Mouse (Mus musculus) liver, embryonic 14.5 days (tissue): ENCODE measurements around the gene Jmjd7. TPM values are rescaled to one million over a fixed set of nuclear protein-coding genes. Genes with fewer than 3 reads are reported as not detected.

Experiments
- ATAC-seq: fragments of 200-750 bp; cut with Nextera tagmentation; 2 replicates; pipeline ENCODE4 v1.8.0; 2017; ENCODE audit warnings: moderate number of reproducible peaks, mild to moderate bottlenecking, moderate library complexity; ENCODE audit not compliant: insufficient read depth
- DNase-seq, 3 experiments: peaks; one replicate each; pipeline ENCODE4 v3.0.0-alpha.2; 2012 to 2013; ENCODE audit warnings: low read depth in 3 of 3, low spot score in 3 of 3
- H3K27ac ChIP-seq: fragments of 300-500 bp; sonication (generic); 2 replicates; pipeline ENCODE4 v1.5.1; 2014; ENCODE audit warnings: moderate library complexity, mild to moderate bottlenecking, control low read depth, inconsistent platforms
- H3K27me3 ChIP-seq: fragments of 300-500 bp; sonication (generic); 2 replicates; pipeline ENCODE4 v1.6.1; 2014; ENCODE audit warnings: mild to moderate bottlenecking, low read length, moderate library complexity; ENCODE audit not compliant: control insufficient read depth, insufficient read depth
- H3K36me3 ChIP-seq: fragments of 300-500 bp; sonication (generic); replicated peaks from 2 replicates; pipeline ENCODE4 v1.6.1; 2014; ENCODE audit warnings: low read depth; ENCODE audit not compliant: control insufficient read depth, insufficient read depth
- H3K4me1 ChIP-seq, 2 experiments: fragments of 200-500 bp in 1 of 2; fragments of 300-500 bp in 1 of 2; sonication (generic) in 1 of 2; replicated peaks; 2 replicates each; pipeline ENCODE4 v1.6.1; 2012 to 2014; ENCODE audit warnings: antibody characterized with exemption in 1 of 2, inconsistent platforms in 1 of 2, low read length in 1 of 2; ENCODE audit not compliant: control insufficient read depth in 2 of 2, insufficient read depth in 2 of 2
- H3K4me2 ChIP-seq: fragments of 300-500 bp; sonication (generic); 2 replicates; pipeline ENCODE4 v1.6.1; 2014; ENCODE audit warnings: low read depth, mild to moderate bottlenecking, control low read depth, moderate library complexity
- H3K4me3 ChIP-seq, 2 experiments: fragments of 200-500 bp in 1 of 2; fragments of 300-500 bp in 1 of 2; sonication (generic) in 1 of 2; 2 replicates each; pipeline ENCODE4 v1.5.1; 2012 to 2014; ENCODE audit warnings: low read depth in 2 of 2, low read length in 2 of 2, mild to moderate bottlenecking in 2 of 2, control low read depth in 1 of 2, inconsistent platforms in 1 of 2, moderate library complexity in 1 of 2; ENCODE audit not compliant: insufficient read depth in 1 of 2
- H3K9ac ChIP-seq: fragments of 300-500 bp; sonication (generic); replicated peaks from 2 replicates; pipeline ENCODE4 v1.6.1; 2014; ENCODE audit warnings: mild to moderate bottlenecking, control low read depth, moderate library complexity
- H3K9me3 ChIP-seq: fragments of 300-500 bp; sonication (generic); 2 replicates; pipeline ENCODE4 v1.6.1; 2016; ENCODE audit warnings: low read length, mixed read lengths; ENCODE audit not compliant: control insufficient read depth
- CTCF ChIP-seq: IDR thresholded peaks from 2 replicates; pipeline ENCODE4 v1.5.1; 2016; ENCODE audit warnings: antibody characterized with exemption, low read depth, control low read depth
- EP300 ChIP-seq: IDR thresholded peaks from 2 replicates; pipeline ENCODE4 v1.6.1; 2016; ENCODE audit warnings: antibody characterized with exemption, low read depth
- WGBS: fragments of 180-500 bp; shearing (Covaris S2); extraction: QIAGEN DNeasy Blood & Tissue Kit; methylation state at CpG from one replicate; pipeline ENCODE4 v1.1.7; 2014; ENCODE audit not compliant: insufficient replicate concordance; 5-methylcytosine and 5-hydroxymethylcytosine counted together
- polyA plus RNA-seq, 2 experiments: library from polyadenylated mRNA; depleted of rRNA in 1 of 2; stranded (reverse) in 1 of 2; unstranded in 1 of 2; fragments of >200 nt; fragmentation: Nextera tagmentation in 1 of 2; extraction: Ambion mirVana in 1 of 2; gene quantifications; 2 replicates each; pipeline versions ENCODE4 v1.2.1 to v1.2.3; 2012 to 2014

Gene Jmjd7
- polyA plus RNA-seq (2012; rRNA removed) (4.7 and 4.9 TPM in 2 replicates), polyA plus RNA-seq (2014; fragmentation: Nextera tagmentation; extraction: Ambion mirVana) (5.0 and 6.9 TPM in 2 replicates)

- peak within 1 kb of the TSS; percentile 79 to 89 for H3K4me3 ChIP-seq
- peak; percentile 88 for ATAC-seq
- 4% methylated on average over 50 of the region's 50 CpGs for WGBS
- H3K36me3 ChIP-seq, result no peaks in the 10 kb centered on the region
- peak; percentile 86 to 90 (median 88) for DNase-seq
- peaks cover 0 to 21% of the 10 kb centered on the region in 2 experiments for H3K4me1 ChIP-seq
- H3K27ac ChIP-seq, result peak within 1 kb of the TSS; percentile 64
- peak within 1 kb of the TSS; percentile 96 for H3K4me2 ChIP-seq
- peak within 1 kb of the TSS; percentile 84 for H3K9ac ChIP-seq
- H3K9me3 ChIP-seq, result no peaks in the 10 kb centered on the region
- TF ChIP-seq EP300 (no peak), CTCF (peak; percentile 31)
- no peaks in the 10 kb centered on the region for H3K27me3 ChIP-seq
Measured at GRCm38 (mm10) chr2:120026984-120027949, at the start of gene Jmjd7, which contains the start of gene Gm28042. Gene Jmjd7, plus strand, starts transcription at chr2:120027483. Gene Gm28042, plus strand, starts transcription at chr2:120027493.

GRCm38 (mm10) chr2:119980343-119980986 is 46.8 kb upstream of the Jmjd7 start:
- TF ChIP-seq CTCF, result no peak
- no peak for TF ChIP-seq EP300
- H3K36me3 ChIP-seq, result no peaks in the 10 kb centered on the region
- H3K27ac ChIP-seq, result no peak overlapping the region
- no peaks in the 10 kb centered on the region for H3K27me3 ChIP-seq
- no peak overlapping the region for H3K9ac ChIP-seq
- DNase-seq, result no peak
- no peak overlapping the region for H3K4me2 ChIP-seq
- WGBS, result 74% methylated on average over 7 of the region's 7 CpGs
- H3K9me3 ChIP-seq, result no peaks in the 10 kb centered on the region
- no peak overlapping the region for H3K4me3 ChIP-seq
- no peak for ATAC-seq
- H3K4me1 ChIP-seq, result no peaks in the 10 kb centered on the region

- no peak overlapping the region for H3K4me3 ChIP-seq
- no peak overlapping the region for H3K27ac ChIP-seq
- no peaks in the 10 kb centered on the region; a peak in 1 of 4 replicates for H3K4me1 ChIP-seq
- H3K27me3 ChIP-seq, result no peaks in the 10 kb centered on the region
- WGBS, result 66% methylated on average over 2 of the region's 2 CpGs
- no peaks in the 10 kb centered on the region for H3K9me3 ChIP-seq
- no peak overlapping the region for H3K4me2 ChIP-seq
- no peak overlapping the region for H3K9ac ChIP-seq
- ATAC-seq (no peak), DNase-seq (no peak)
- no peaks in the 10 kb centered on the region for H3K36me3 ChIP-seq
- TF ChIP-seq CTCF, result no peak
- TF ChIP-seq EP300, result no peak
Measured at GRCm38 (mm10) chr2:119981631-119982030, 45.7 kb upstream of the Jmjd7 start.

GRCm38 (mm10) chr2:119985871-119986270 is 41.4 kb upstream of the Jmjd7 start:
- no peak for TF ChIP-seq CTCF
- TF ChIP-seq EP300, result no peak
- no peak for ATAC-seq
- no peaks in the 10 kb centered on the region for H3K27me3 ChIP-seq
- H3K4me2 ChIP-seq, result no peak overlapping the region
- 63% methylated on average over 8 of the region's 8 CpGs for WGBS
- no peak overlapping the region for H3K4me3 ChIP-seq
- no peaks in the 10 kb centered on the region; a peak in 1 of 4 replicates for H3K4me1 ChIP-seq
- no peak for DNase-seq
- no peaks in the 10 kb centered on the region for H3K9me3 ChIP-seq
- H3K9ac ChIP-seq, result no peak overlapping the region
- no peak overlapping the region for H3K27ac ChIP-seq
- no peaks in the 10 kb centered on the region for H3K36me3 ChIP-seq

- no peak overlapping the region for H3K4me2 ChIP-seq
- H3K4me3 ChIP-seq, result no peak overlapping the region
- H3K36me3 ChIP-seq, result no peaks in the 10 kb centered on the region
- 70% methylated on average over 6 of the region's 6 CpGs for WGBS
- no peak overlapping the region for H3K27ac ChIP-seq
- DNase-seq, result no peak
- H3K9me3 ChIP-seq, result no peaks in the 10 kb centered on the region
- no peak for TF ChIP-seq EP300
- no peak for TF ChIP-seq CTCF
- H3K27me3 ChIP-seq, result no peaks in the 10 kb centered on the region
- H3K4me1 ChIP-seq, result no peaks in the 10 kb centered on the region; a peak in 1 of 4 replicates
- no peak overlapping the region for H3K9ac ChIP-seq
- no peak for ATAC-seq
Measured at GRCm38 (mm10) chr2:119986369-119986768, 40.9 kb upstream of the Jmjd7 start.
